8 mouse cellular contexts compared by ENCODE assay signal in genomic region chr9:57467896-57468549, GRCm38 (mm10). TPM values are rescaled to one million over a fixed set of nuclear protein-coding genes. Genes with fewer than 3 reads are reported as not detected.
DNase-seq lines count a peak whose midpoint lies in the region; ATAC-seq and TF ChIP-seq lines count a peak whose summit lies in the region.

Gene Scamp5 (minus strand): TSS chr9:57468060.

- no peak for TF ChIP-seq POLR2A in bone marrow macrophage, adult 2 months (IDR thresholded peaks at IDR 0.05; ENCODE audit: borderline replicate concordance, low read depth, low read length)
- peak; percentile 70 for TF ChIP-seq POLR2A in embryonic fibroblast, embryonic 13.5 days (IDR thresholded peaks at IDR 0.05; ENCODE audit: low read depth, low read length)

- peak; percentile 74; the same call in 1 of the 2 replicates for ATAC-seq in heart, embryonic 11.5 days (replicated peaks; ENCODE audit: insufficient number of reproducible peaks, low FRiP score, low TSS enrichment)
- peak; percentile 93 for ATAC-seq in kidney, embryonic 15.5 days (replicated peaks; ENCODE audit: low FRiP score)
- ATAC-seq in limb, embryonic 15.5 days (ENCODE audit: insufficient number of reproducible peaks, low FRiP score, low TSS enrichment, low read depth): peak; percentile 84
- peak; percentile 92 for ATAC-seq in midbrain, postnatal 0 days (ENCODE audit: low FRiP score)

- H3K4me2 ChIP-seq in heart, embryonic 11.5 days: peak within 1 kb of the TSS; percentile 87
- H3K4me2 ChIP-seq in kidney, embryonic 15.5 days: peak within 1 kb of the TSS; percentile 97
- peak within 1 kb of the TSS; percentile 93 for H3K4me2 ChIP-seq in limb, embryonic 15.5 days
- H3K4me2 ChIP-seq in midbrain, postnatal 0 days (ENCODE audit: low read depth, low read length, poor library complexity, severe bottlenecking): peak within 1 kb of the TSS; percentile 87

- no peak for TF ChIP-seq CTCF in bone marrow macrophage, adult 2 months (IDR thresholded peaks at IDR 0.05; ENCODE audit: low read depth, low read length)
- TF ChIP-seq CTCF in embryonic fibroblast, embryonic 13.5 days (IDR thresholded peaks at IDR 0.05; ENCODE audit: borderline replicate concordance, insufficient read depth, low read length): no peak
- TF ChIP-seq CTCF in midbrain, postnatal 0 days (IDR thresholded peaks at IDR 0.05): no peak

- H3K4me1 ChIP-seq in bone marrow macrophage, adult 2 months (ENCODE audit: control insufficient read depth, insufficient read depth, low read length): peaks cover 20% of the 10 kb centered on the region
- no peaks in the 10 kb centered on the region for H3K4me1 ChIP-seq in embryonic fibroblast, embryonic 13.5 days (ENCODE audit: control insufficient read depth, insufficient read depth, low read length)
- no peaks in the 10 kb centered on the region; the same call in 1 of the 2 replicates for H3K4me1 ChIP-seq in heart, embryonic 11.5 days (ENCODE audit: control insufficient read depth, insufficient read depth, low read length)
- peaks cover 22% of the 10 kb centered on the region for H3K4me1 ChIP-seq in kidney, embryonic 15.5 days
- peaks cover 16% of the 10 kb centered on the region for H3K4me1 ChIP-seq in limb, embryonic 15.5 days
- H3K4me1 ChIP-seq in midbrain, postnatal 0 days (ENCODE audit: insufficient read depth, low read length): peaks cover 13% of the 10 kb centered on the region

- no peaks in the 10 kb centered on the region for H3K9me3 ChIP-seq in heart, embryonic 11.5 days (replicated peaks; ENCODE audit: control insufficient read depth, low read length)
- H3K9me3 ChIP-seq in kidney, embryonic 15.5 days (replicated peaks): no peaks in the 10 kb centered on the region
- no peaks in the 10 kb centered on the region for H3K9me3 ChIP-seq in limb, embryonic 15.5 days
- H3K9me3 ChIP-seq in midbrain, postnatal 0 days (ENCODE audit: low read length): no peaks in the 10 kb centered on the region

- H3K27me3 ChIP-seq in heart, embryonic 11.5 days (ENCODE audit: control insufficient read depth, insufficient read depth, low read length): no peaks in the 10 kb centered on the region
- H3K27me3 ChIP-seq in kidney, embryonic 15.5 days: no peaks in the 10 kb centered on the region
- no peaks in the 10 kb centered on the region for H3K27me3 ChIP-seq in limb, embryonic 15.5 days
- no peaks in the 10 kb centered on the region for H3K27me3 ChIP-seq in midbrain, postnatal 0 days (ENCODE audit: insufficient read depth, low read length)

- DNase-seq in A20 (ENCODE audit: low read depth, low spot score): peak; percentile 91
- DNase-seq in midbrain, postnatal 0 days (ENCODE audit: low spot score): peak; percentile 95
- DNase-seq in spleen, postnatal 14 days (ENCODE audit: low spot score in 2 of 2): peak; percentile 39 to 69

- H3K36me3 ChIP-seq in heart, embryonic 11.5 days (ENCODE audit: control insufficient read depth, insufficient read depth, low read length): no peaks in the 10 kb centered on the region
- no peaks in the 10 kb centered on the region for H3K36me3 ChIP-seq in kidney, embryonic 15.5 days
- no peaks in the 10 kb centered on the region for H3K36me3 ChIP-seq in limb, embryonic 15.5 days
- peaks cover 8% of the 10 kb centered on the region for H3K36me3 ChIP-seq in midbrain, postnatal 0 days (ENCODE audit: insufficient read depth, low read length)

- WGBS in heart, embryonic 11.5 days (ENCODE audit: insufficient replicate concordance): 2% methylated on average over 47 of the region's 48 CpGs
- WGBS in kidney, embryonic 15.5 days: 2% methylated on average over 48 of the region's 48 CpGs
- WGBS in limb, embryonic 15.5 days: 2% methylated on average over 48 of the region's 48 CpGs
- WGBS in midbrain, postnatal 0 days: 2% methylated on average over 46 of the region's 48 CpGs

- H3K27ac ChIP-seq in bone marrow macrophage, adult 2 months (ENCODE audit: insufficient read depth, low read depth, low read length): peak within 1 kb of the TSS; percentile 77
- H3K27ac ChIP-seq in embryonic fibroblast, embryonic 13.5 days (ENCODE audit: insufficient read depth, low read length): no peak within 1 kb of the TSS
- no peak within 1 kb of the TSS for H3K27ac ChIP-seq in heart, embryonic 11.5 days (ENCODE audit: low read depth, low read length)
- H3K27ac ChIP-seq in kidney, embryonic 15.5 days: no peak within 1 kb of the TSS
- 0 out of 2 replicates have a peak within 1 kb of the TSS, but pooled peaks have one; percentile 43 for H3K27ac ChIP-seq in limb, embryonic 15.5 days
- peak within 1 kb of the TSS; percentile 83 for H3K27ac ChIP-seq in midbrain, postnatal 0 days (ENCODE audit: low read depth, low read length)

- H3K9ac ChIP-seq in heart, embryonic 11.5 days (ENCODE audit: low read depth, low read length): peak within 1 kb of the TSS; percentile 72
- peak within 1 kb of the TSS; percentile 79 for H3K9ac ChIP-seq in kidney, embryonic 15.5 days
- H3K9ac ChIP-seq in limb, embryonic 15.5 days: peak within 1 kb of the TSS; percentile 56
- H3K9ac ChIP-seq in midbrain, postnatal 0 days (replicated peaks; ENCODE audit: low read length, poor library complexity, severe bottlenecking): peak within 1 kb of the TSS; percentile 98

- peak within 1 kb of the TSS; percentile 87 for H3K4me3 ChIP-seq in bone marrow macrophage, adult 2 months (ENCODE audit: insufficient read depth, low read length)
- peak within 1 kb of the TSS; percentile 69 for H3K4me3 ChIP-seq in embryonic fibroblast, embryonic 13.5 days (ENCODE audit: insufficient read depth, low read length)
- H3K4me3 ChIP-seq in heart, embryonic 11.5 days (ENCODE audit: low read depth, low read length): peak within 1 kb of the TSS; percentile 58
- H3K4me3 ChIP-seq in kidney, embryonic 15.5 days (replicated peaks): peak within 1 kb of the TSS; percentile 78
- peak within 1 kb of the TSS; percentile 70 for H3K4me3 ChIP-seq in limb, embryonic 15.5 days
- H3K4me3 ChIP-seq in midbrain, postnatal 0 days (ENCODE audit: low read depth, low read length): peak within 1 kb of the TSS; percentile 87

RNA-seq across cellular contexts. Expression of gene Scamp5, which starts in this region (rescaled TPM):
- polyA plus RNA-seq in bone marrow macrophage, adult 2 months (2012; ENCODE audit: insufficient read depth, insufficient read length, missing spikeins): 72.1 and 72.5 TPM in 2 replicates
- polyA plus RNA-seq in embryonic fibroblast, embryonic 13.5 days (2011; ENCODE audit: insufficient read length, low read depth, missing spikeins): 23.7 and 26.1 TPM in 2 replicates
- 5.8 and 7.9 TPM in 2 replicates for polyA plus RNA-seq in heart, embryonic 11.5 days (2014; fragmentation: Nextera tagmentation; extraction: Ambion mirVana)
- 15.1 and 15.9 TPM in 2 replicates for polyA plus RNA-seq in kidney, embryonic 15.5 days (2015; fragmentation: Nextera tagmentation; extraction: Ambion mirVana)
- 12.7 and 14.2 TPM in 2 replicates for polyA plus RNA-seq in limb, embryonic 15.5 days (2015; fragmentation: Nextera tagmentation; extraction: Ambion mirVana)
- 389 and 404 TPM in 2 replicates for total RNA-seq in midbrain, postnatal 0 days (2014; rRNA removed)
- polyA plus RNA-seq in midbrain, postnatal 0 days (2015; fragmentation: Nextera tagmentation; extraction: Ambion mirVana): 206 and 213 TPM in 2 replicates

Comparison
In these comparisons a context has a peak if more than half of its experiments do, and no peak if none do; other contexts are left out.
1. H3K27ac ChIP-seq: peak in bone marrow macrophage, adult 2 months (single experiment), limb, embryonic 15.5 days (single experiment) and midbrain, postnatal 0 days (single experiment); none in embryonic fibroblast, embryonic 13.5 days (single experiment), heart, embryonic 11.5 days (single experiment) and kidney, embryonic 15.5 days (single experiment).
2. Peak in every context shown above with its lines, with median percentiles within 50 percentile points of each other: DNase-seq, H3K4me3 ChIP-seq, ATAC-seq, H3K4me2 ChIP-seq and H3K9ac ChIP-seq.